Mouse (Mus musculus) fibroblast of lung, adult 2 months (primary cell): ENCODE measurements around the gene Eea1.

Source experiments
- DNase-seq: peaks from one replicate; pipeline ENCODE4 v3.0.0-alpha.2; 2011; ENCODE audit warnings: low read depth

Gene Eea1

GRCm38 (mm10) chr10:95949410-95949809, 9.0 kb downstream of the Eea1 start:
- DNase-seq: no peak

- DNase-seq: no peak
Observed at GRCm38 (mm10) chr10:95950194-95950593, 9.7 kb downstream of the Eea1 start.

GRCm38 (mm10) chr10:95950797-95951196, 10.3 kb downstream of the Eea1 start:
- DNase-seq: no peak

- no peak for DNase-seq
Observed at GRCm38 (mm10) chr10:95951346-95951745, 10.9 kb downstream of the Eea1 start.

- DNase-seq: no peak
Observed at GRCm38 (mm10) chr10:95956629-95957028, 16.2 kb downstream of the Eea1 start.

GRCm38 (mm10) chr10:95957574-95957973, 17.1 kb downstream of the Eea1 start:
- DNase-seq: peak; percentile 7

GRCm38 (mm10) chr10:95964679-95965078, 24.2 kb downstream of the Eea1 start:
- no peak for DNase-seq

GRCm38 (mm10) chr10:95969694-95970093, 29.2 kb downstream of the Eea1 start:
- no peak for DNase-seq

GRCm38 (mm10) chr10:95970744-95971212, 30.3 kb downstream of the Eea1 start:
- no peak for DNase-seq

- no peak for DNase-seq
Observed at GRCm38 (mm10) chr10:95971341-95971740, 30.9 kb downstream of the Eea1 start.

- no peak for DNase-seq
Observed at GRCm38 (mm10) chr10:95971942-95972341, 31.5 kb downstream of the Eea1 start.

GRCm38 (mm10) chr10:95974462-95974861, 34.0 kb downstream of the Eea1 start:
- DNase-seq: no peak

GRCm38 (mm10) chr10:95976798-95977197, 36.3 kb downstream of the Eea1 start:
- no peak for DNase-seq

- peak; percentile 19 for DNase-seq
Observed at GRCm38 (mm10) chr10:95989731-95990130, 49.3 kb downstream of the Eea1 start.

GRCm38 (mm10) chr10:95991176-95991575, 50.7 kb downstream of the Eea1 start:
- DNase-seq: no peak

GRCm38 (mm10) chr10:96000904-96001303, 60.5 kb downstream of the Eea1 start:
- DNase-seq: no peak

GRCm38 (mm10) chr10:96015738-96016137, 75.3 kb downstream of the Eea1 start:
- DNase-seq: peak; percentile 44

- no peak for DNase-seq
Observed at GRCm38 (mm10) chr10:96017418-96017817, 77.0 kb downstream of the Eea1 start.

GRCm38 (mm10) chr10:96033356-96033984, 93.0 kb downstream of the Eea1 start:
- peak; percentile 23 for DNase-seq

GRCm38 (mm10) chr10:96034106-96034505, 93.7 kb downstream of the Eea1 start:
- no peak for DNase-seq

- no peak for DNase-seq
Observed at GRCm38 (mm10) chr10:96035951-96036350, 95.5 kb downstream of the Eea1 start.

- no peak for DNase-seq
Observed at GRCm38 (mm10) chr10:96044216-96044615, 103.8 kb downstream of the Eea1 start.

- no peak for DNase-seq
Observed at GRCm38 (mm10) chr10:96047960-96048536, 107.6 kb downstream of the Eea1 start.

GRCm38 (mm10) chr10:96048550-96048949, 108.1 kb downstream of the Eea1 start:
- DNase-seq: no peak
